Mouse (Mus musculus): ENCODE measurements around the gene Stx5a.

- no peak for TF ChIP-seq POLR2A (IDR thresholded peaks at IDR 0.05; ENCODE audit: borderline replicate concordance, control insufficient read depth, low read depth, low read length)
- no peak for TF ChIP-seq CTCF (IDR thresholded peaks at IDR 0.05; ENCODE audit: control insufficient read depth, insufficient read depth, low read length)
Observed at GRCm38 (mm10) chr19:8727495-8728114, 13.6 kb upstream of the Stx5a start.

All from bone marrow, adult 2 months (tissue).